Mouse (Mus musculus): ENCODE data around the gene Poc1b. TPM values are rescaled to one million over a fixed set of nuclear protein-coding genes. Genes with fewer than 3 reads are reported as not detected.
"Not testable (repeated sequence)": the region's sequence is repeated elsewhere in the genome, so short reads cannot be mapped to it uniquely, and the experiment has no call there.

Gene Poc1b
- polyA plus RNA-seq, 1 experiment: 26.7 TPM

DNA sequence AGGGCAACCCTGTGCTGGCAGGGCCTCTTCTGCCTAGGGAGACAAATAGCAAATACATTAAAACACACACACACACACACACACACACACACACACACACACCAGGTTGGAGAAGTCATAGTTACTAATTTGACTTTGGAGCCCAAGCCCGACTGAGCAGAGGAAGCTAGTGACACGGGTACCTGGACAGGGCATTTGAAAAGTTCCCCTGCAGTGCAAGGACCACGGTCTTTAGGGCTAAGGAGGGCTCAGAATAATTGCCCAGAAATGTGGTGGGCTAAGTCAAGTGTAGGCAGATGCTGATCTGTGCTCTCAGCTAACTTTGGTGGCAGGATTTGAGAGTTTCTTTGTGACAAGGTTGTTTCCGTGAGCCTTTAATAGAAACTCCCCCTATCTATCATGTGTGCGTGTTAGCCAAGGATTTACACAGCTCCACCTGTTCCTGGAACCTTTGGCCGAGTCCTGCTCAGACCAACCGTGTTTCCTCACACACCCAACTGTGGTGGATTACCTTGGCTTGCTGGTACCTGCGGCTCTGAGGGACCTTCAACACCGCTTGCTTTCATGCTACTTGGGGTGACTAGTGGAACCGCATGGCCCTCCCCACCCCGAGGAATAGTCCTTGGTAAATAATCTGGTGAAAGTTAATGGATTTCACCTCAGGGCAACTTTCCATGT is 25.9 kb downstream of the Poc1b start:
- no peak for DNase-seq (ENCODE audit: low read depth)
- TF ChIP-seq CTCF (IDR thresholded peaks at IDR 0.05; ENCODE audit: borderline replicate concordance, extremely low read depth, insufficient read depth, insufficient read length) (no peak), POLR2A (IDR thresholded peaks at IDR 0.05; ENCODE audit: borderline replicate concordance, extremely low read depth, insufficient read depth, insufficient read length, poor library complexity, severe bottlenecking) (no peak)

DNA sequence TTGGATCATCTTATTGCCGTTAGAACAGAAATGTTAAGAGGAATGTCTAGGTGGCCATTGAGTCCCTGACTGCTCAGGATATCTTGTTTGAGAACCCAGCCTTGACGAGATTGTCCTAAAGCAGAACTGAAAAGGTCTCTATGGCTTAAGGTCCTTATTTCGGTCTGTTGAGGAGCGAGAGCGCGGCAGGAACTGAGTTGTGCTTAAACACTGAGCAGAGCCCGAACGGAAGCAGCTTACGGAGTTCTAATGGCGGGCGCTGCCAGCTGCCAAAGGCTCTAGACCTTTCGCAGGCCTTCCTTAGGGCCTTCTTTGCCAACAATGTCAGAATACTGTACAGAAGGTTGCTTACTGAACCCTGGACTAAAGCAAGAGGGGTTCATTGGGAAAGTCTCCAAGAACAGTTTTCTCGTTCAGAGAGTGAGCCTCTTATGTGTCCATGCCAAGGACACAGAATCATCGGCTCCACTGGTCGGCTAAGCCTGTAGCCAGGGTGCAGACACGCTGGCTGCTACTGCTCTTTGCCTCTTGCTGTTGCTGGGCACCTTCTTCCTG is 26.6 kb downstream of the Poc1b start:
- no peak for TF ChIP-seq POLR2A (IDR thresholded peaks at IDR 0.05; ENCODE audit: borderline replicate concordance, extremely low read depth, insufficient read depth, insufficient read length, poor library complexity, severe bottlenecking)
- no peak for TF ChIP-seq CTCF (IDR thresholded peaks at IDR 0.05; ENCODE audit: borderline replicate concordance, extremely low read depth, insufficient read depth, insufficient read length)
- peak; percentile 6 for DNase-seq (ENCODE audit: low read depth)

DNA sequence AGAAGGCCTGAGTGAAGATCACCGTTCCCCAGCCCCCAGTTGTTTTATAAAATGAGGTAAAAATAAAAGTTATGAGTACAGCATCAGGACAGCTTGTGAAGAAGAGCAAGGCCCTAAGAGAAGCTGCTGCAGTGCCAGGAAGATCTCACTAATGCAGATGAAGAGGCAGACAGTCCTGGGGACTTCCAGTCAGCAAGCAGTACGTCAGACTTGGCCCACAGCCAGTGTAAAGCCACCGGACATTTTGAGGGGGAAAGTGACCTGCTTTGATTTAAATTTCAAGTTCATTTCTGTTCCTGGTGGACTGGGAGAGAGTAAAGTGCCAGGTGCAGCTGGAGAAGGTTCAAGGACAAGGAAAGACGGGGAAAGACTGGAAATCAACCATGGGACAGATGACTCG is 29.5 kb downstream of the Poc1b start:
- peak; percentile 49 for DNase-seq (ENCODE audit: low read depth)
- TF ChIP-seq POLR2A (IDR thresholded peaks at IDR 0.05; ENCODE audit: borderline replicate concordance, extremely low read depth, insufficient read depth, insufficient read length, poor library complexity, severe bottlenecking) (no peak), CTCF (IDR thresholded peaks at IDR 0.05; ENCODE audit: borderline replicate concordance, extremely low read depth, insufficient read depth, insufficient read length) (no peak)

DNA sequence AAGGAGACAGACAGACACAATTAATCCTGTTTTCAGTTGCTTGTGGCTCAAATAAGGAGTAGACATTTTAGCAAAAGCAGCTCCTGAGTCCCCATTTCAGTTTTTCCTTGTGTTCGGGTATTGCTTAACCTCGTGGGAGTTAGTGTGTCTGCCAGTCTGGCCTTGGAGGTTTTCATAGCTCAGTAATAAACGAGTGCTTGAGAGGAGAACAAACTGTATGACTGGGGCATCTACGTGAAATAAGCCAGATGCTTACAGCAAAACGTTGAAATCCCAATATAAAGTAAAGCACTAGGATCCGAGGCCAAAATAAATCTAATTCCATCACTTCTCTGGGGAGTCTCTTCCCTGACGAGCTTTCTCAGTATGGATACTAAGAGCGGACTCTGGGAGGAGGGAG is 38.8 kb downstream of the Poc1b start:
- no peak for DNase-seq (ENCODE audit: low read depth)
- TF ChIP-seq POLR2A (IDR thresholded peaks at IDR 0.05; ENCODE audit: borderline replicate concordance, extremely low read depth, insufficient read depth, insufficient read length, poor library complexity, severe bottlenecking): no peak
- TF ChIP-seq CTCF (IDR thresholded peaks at IDR 0.05; ENCODE audit: borderline replicate concordance, extremely low read depth, insufficient read depth, insufficient read length): no peak

DNA sequence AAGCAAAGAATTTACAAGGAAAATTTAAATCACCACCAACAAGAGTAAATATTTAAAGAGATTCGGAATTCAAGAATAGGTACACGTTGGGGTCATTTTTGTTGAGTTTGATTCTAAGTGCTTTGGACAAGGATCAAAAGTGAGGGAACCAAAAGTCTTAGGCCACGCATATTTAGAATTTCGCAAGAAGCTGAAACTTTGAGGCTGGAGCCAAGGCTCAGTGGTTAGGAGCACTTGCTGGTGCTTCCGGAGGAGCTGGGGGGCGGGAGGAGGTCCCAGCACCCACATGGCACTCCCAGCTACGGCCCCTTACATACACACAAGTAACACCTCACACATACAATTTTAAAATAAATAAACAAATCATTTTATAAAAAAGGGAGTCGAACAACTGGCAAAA is 39.8 kb downstream of the Poc1b start:
- no peak for DNase-seq (ENCODE audit: low read depth)
- TF ChIP-seq POLR2A (IDR thresholded peaks at IDR 0.05; ENCODE audit: borderline replicate concordance, extremely low read depth, insufficient read depth, insufficient read length, poor library complexity, severe bottlenecking): no peak
- no peak for TF ChIP-seq CTCF (IDR thresholded peaks at IDR 0.05; ENCODE audit: borderline replicate concordance, extremely low read depth, insufficient read depth, insufficient read length)

DNA sequence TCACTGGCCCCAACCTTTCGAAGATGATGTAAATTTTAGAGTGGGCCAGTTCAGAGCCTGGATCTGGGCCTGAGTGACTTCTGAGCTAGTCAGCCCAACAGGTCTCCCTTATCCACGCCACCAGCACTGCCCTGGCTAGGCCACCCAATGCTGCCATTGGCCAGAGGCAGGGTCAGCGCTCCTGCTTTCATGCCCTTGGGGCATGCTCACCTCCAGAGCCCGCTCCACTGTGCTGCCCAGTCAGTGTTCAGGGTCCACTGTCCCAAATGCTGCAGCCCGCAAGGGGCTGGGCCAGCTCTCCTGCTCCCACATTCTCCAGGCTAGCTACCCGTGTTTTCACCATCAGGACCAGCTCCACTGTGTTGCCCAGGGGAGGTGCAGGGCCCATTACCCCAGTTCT is 43.2 kb downstream of the Poc1b start:
- TF ChIP-seq CTCF (IDR thresholded peaks at IDR 0.05; ENCODE audit: borderline replicate concordance, extremely low read depth, insufficient read depth, insufficient read length) (no peak), POLR2A (IDR thresholded peaks at IDR 0.05; ENCODE audit: borderline replicate concordance, extremely low read depth, insufficient read depth, insufficient read length, poor library complexity, severe bottlenecking) (no peak)
- DNase-seq (ENCODE audit: low read depth): no peak

DNA sequence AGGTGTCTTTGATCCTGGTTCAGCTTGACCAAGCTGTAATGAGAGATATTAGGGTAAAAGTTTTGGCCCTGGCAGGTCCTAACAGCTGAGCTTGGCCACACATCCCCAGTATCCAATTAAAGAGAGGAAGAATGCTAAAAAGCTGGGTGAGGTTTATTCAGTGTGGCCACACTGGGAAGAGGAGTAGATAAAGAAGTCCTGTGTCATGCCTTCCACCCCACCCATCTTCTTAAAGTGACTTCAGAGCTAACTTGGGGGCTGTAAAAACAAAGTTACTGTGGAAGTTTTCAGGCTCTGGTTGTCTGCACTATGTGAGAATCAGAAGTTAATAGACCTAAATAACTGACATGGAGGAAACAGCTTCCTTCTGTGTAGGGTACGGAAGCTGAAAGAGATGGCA is 44.7 kb downstream of the Poc1b start:
- TF ChIP-seq POLR2A (IDR thresholded peaks at IDR 0.05; ENCODE audit: borderline replicate concordance, extremely low read depth, insufficient read depth, insufficient read length, poor library complexity, severe bottlenecking): no peak
- no peak for TF ChIP-seq CTCF (IDR thresholded peaks at IDR 0.05; ENCODE audit: borderline replicate concordance, extremely low read depth, insufficient read depth, insufficient read length)

DNA sequence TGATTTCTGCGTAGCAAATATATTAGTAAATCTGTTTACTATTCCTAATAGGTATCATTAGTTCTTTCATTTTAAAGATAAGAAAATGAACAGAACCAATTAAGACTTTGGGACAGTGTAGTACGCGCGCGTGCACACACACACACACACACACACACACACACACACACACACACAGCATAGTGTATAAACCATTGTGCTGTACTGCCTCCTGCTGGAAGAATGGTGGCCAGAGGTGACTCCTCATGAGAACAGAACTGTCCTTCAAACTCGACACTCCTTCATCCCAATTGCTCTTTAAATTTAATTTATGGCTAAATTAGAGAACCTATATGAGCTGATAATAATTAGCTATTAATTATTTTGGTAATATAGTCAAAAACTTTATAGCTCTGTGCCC is 45.2 kb downstream of the Poc1b start:
- TF ChIP-seq POLR2A (IDR thresholded peaks at IDR 0.05; ENCODE audit: borderline replicate concordance, extremely low read depth, insufficient read depth, insufficient read length, poor library complexity, severe bottlenecking) (no peak), CTCF (IDR thresholded peaks at IDR 0.05; ENCODE audit: borderline replicate concordance, extremely low read depth, insufficient read depth, insufficient read length) (peak; percentile 29; the same call in 1 of the 2 replicates)

More for the DNA sequence above, 44.7 kb downstream of the Poc1b start:
- no peak for DNase-seq (ENCODE audit: low read depth)

DNA sequence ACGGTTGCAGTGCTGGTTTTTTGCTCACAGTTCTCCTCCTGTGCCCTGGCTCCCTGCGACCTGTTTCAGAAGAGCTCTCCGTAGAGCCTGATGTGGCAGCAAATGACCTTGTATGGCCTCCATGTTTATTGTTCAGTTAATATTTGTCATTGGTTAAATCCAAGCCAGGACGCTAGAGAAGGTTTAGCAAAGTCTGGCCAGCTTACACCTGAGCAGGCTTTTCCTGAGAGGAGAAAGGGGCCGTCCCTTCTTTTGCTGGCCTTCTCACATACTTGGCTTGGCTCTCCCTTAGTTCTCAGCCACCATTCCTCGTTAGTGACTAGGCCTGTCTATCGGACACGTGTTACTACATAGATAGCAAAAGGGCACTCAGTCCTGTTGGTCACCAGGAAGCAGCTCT is 47.8 kb downstream of the Poc1b start:
- TF ChIP-seq POLR2A (IDR thresholded peaks at IDR 0.05; ENCODE audit: borderline replicate concordance, extremely low read depth, insufficient read depth, insufficient read length, poor library complexity, severe bottlenecking): no peak
- no peak for TF ChIP-seq CTCF (IDR thresholded peaks at IDR 0.05; ENCODE audit: borderline replicate concordance, extremely low read depth, insufficient read depth, insufficient read length)

More for the DNA sequence above, 45.2 kb downstream of the Poc1b start:
- DNase-seq (ENCODE audit: low read depth): no peak

DNA sequence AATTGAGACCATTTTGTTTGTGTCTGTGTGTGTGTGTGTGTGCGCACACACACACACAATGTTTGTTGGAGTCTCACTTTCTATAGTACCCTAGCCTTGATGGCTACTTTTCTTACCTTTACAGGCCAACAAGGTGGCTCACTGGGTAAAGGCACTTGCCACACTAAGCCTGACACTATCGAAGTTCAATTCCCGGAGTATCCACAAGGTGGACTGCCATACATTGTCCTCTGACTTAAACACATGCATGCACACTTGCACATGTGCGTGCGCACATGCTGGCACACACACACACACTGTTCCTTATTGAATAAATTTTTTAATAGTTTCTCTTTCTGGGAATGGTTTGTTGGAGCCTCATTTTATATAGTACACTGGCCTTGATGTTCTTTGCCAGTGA is 50.0 kb downstream of the Poc1b start:
- TF ChIP-seq CTCF (IDR thresholded peaks at IDR 0.05; ENCODE audit: borderline replicate concordance, extremely low read depth, insufficient read depth, insufficient read length) (peak; percentile 17; the same call in 1 of the 2 replicates), POLR2A (IDR thresholded peaks at IDR 0.05; ENCODE audit: borderline replicate concordance, extremely low read depth, insufficient read depth, insufficient read length, poor library complexity, severe bottlenecking) (no peak)
- no peak for DNase-seq (ENCODE audit: low read depth)

More for the DNA sequence above, 47.8 kb downstream of the Poc1b start:
- DNase-seq (ENCODE audit: low read depth): no peak

DNA sequence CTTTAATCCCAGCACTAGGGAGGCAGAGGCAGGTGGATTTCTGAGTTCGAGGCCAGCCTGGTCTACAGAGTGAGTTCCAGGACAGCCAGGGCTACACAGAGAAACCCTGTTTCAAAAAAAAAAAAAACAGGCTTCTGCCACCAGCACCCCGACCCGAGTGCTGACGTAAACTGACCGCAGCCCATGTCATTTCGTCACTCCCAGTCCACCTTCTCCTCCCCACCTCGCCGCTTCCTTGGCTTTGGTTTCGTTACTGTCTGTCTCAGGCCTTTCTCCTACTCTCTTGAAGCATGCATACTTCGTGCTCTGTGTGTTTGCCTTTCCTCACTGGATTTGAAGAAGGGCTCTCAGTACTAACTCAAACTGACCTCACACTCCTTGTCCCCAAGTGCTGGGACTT is 50.9 kb downstream of the Poc1b start:
- not testable (repeated sequence) for DNase-seq (ENCODE audit: low read depth)

DNA sequence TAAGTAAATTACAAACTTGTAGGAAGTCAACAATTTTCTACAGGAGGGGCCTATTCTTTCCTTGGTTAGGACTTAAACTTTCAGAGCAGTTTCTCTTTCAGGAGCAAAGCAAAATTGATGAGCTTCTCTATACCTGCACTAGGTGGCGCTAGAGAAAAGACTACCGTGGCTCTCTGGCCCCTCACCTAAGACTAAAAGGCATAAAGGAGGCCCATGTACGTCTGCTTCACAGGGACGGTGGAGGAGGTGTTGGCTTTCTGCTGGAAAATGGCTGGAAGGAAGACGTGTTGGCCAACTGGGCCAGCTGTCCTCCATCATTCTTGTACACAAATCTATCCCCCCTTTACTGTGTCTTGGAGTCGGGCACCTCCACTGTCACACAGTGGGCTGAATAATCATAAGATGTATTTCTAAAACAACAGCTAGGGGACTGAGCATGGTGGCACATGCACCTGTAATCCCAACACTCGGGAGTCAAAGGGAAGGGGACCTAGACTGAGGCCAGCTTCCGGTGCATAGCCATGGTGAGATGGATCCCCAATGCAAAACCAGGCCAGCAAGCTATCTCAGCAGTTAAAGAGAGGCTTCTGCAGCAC is 55.2 kb downstream of the Poc1b start:
- TF ChIP-seq CTCF (IDR thresholded peaks at IDR 0.05; ENCODE audit: borderline replicate concordance, extremely low read depth, insufficient read depth, insufficient read length) (peak; percentile 61; the same call in 1 of the 2 replicates), POLR2A (IDR thresholded peaks at IDR 0.05; ENCODE audit: borderline replicate concordance, extremely low read depth, insufficient read depth, insufficient read length, poor library complexity, severe bottlenecking) (no peak)

More for the DNA sequence above, 55.2 kb downstream of the Poc1b start:
- DNase-seq (ENCODE audit: low read depth): peak; percentile 73

All from brain, embryonic 14.5 days (tissue).